Mouse (Mus musculus) liver, embryonic 14.5 days (tissue): ENCODE results near the gene Cdc7.
A peak's percentile ranks its signal among the peaks of the same experiment; 100 is the strongest.

Experiments
- CTCF ChIP-seq: IDR thresholded peaks from 2 replicates; pipeline ENCODE4 v1.5.1; 2016; ENCODE audit warnings: antibody characterized with exemption, low read depth, control low read depth
- EP300 ChIP-seq: IDR thresholded peaks from 2 replicates; pipeline ENCODE4 v1.6.1; 2016; ENCODE audit warnings: antibody characterized with exemption, low read depth

DNA sequence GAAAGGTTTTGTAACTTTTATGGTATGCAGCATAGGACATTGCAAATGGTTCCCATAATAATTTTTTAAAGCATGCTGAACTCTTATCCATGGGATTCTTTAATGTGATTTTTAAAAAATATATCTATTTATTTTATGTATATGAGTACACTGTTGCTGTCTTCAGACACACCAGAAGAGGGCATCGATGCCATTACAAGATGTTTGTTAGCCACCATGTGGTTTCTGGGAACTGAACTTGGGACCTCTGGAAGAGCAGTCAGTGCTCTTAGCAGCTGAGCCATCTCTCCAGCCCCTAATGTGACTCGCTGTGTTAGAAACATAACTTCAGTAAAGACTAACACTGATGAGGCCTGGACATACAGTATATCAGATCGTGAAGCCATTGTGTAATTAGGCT, 2.3 kb downstream of the Cdc7 start:
- TF ChIP-seq CTCF: 0 out of 2 replicates have a peak, but pooled peaks have one; percentile 4
- no peak for TF ChIP-seq EP300
